Mouse (Mus musculus): ENCODE measurements around the gene Ccdc190.

Ccdc190 gene

DNA sequence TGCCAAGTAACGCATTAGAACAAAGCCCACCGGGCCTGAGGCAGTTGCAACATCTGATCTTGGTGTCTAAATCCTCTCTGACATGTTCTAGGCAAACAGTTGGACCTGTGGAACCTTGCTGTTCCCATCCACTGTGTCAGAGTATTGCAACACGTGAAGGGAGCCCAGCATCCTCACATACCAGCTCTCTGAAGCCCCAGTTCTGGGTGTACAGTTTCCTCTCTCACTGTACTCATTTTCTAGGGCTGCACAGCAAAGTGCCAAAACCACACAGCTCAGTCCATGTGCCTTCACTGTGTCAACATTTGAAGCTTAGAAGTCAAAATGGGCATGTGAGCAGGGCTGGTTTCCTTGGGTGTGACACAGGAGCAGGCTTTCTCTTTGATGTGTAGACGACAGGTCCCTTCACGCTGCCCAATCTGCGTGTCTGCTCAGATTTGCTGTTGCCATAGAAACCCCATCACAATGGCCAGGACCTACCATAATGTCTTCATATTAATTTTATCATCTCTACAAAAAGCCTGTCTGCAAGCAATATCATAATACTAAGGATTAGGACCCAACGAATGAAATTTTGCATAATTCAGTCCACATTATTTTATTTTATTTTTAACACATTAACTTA lies 3.8 kb downstream of the Ccdc190 start:
- ATAC-seq (ENCODE audit: insufficient number of reproducible peaks, low FRiP score, low TSS enrichment) = no peak

DNA sequence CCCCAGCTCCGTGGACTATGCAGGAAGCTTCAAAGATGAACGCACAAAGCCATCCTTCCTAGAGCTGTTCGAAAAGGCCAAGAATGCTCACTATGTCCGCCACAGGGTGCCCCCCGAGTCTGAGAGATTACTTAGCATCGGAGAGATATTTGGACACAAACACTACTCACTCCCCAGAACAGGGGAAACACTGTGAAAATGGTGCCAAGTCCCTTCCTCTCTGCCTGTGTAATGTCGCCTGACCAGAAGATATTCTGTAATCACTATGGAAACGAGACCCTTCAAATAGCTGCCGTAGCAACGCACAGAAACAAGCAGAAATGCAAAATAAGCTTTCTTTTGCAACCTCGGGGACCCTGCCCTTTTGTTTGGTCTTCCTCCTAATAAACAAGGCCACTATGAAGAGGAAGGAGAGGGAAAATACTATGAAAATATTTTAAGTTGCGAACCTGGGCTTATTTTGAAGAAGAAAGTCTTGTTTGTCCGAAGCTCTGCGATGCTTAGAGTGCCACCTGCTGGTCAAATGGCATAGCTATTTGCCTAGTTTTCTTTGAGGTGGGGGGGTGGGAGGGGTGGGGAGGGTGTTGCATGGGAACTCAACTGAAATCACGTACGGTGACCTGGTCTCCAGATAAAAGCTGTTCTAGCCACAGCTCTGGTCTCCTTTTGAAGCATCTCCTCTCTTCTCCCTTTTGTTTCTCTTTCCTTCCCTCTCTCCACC lies 5.7 kb downstream of the Ccdc190 start:
- ATAC-seq (ENCODE audit: insufficient number of reproducible peaks, low FRiP score, low TSS enrichment) = peak; percentile 54

DNA sequence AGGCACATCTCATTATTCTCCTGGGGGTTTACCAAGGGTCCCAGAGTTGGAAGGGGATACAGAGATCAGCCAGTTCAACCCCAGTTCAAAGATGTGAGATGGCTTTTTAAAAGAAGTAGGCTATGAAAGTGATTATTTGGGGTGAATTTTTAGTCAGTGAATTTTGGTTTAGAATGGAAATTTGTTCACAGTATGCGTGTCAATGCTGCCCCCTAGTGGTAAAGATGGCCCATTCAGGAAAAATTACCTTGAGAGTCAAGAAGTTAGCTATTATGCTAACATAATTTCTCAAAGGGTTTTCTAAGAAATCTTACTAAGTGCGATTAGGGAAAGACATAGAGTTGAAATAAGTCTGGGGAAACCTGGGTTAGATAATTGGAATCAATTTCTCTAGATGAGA lies 10.9 kb downstream of the Ccdc190 start:
- no peak for ATAC-seq (ENCODE audit: insufficient number of reproducible peaks, low FRiP score, low TSS enrichment)

DNA sequence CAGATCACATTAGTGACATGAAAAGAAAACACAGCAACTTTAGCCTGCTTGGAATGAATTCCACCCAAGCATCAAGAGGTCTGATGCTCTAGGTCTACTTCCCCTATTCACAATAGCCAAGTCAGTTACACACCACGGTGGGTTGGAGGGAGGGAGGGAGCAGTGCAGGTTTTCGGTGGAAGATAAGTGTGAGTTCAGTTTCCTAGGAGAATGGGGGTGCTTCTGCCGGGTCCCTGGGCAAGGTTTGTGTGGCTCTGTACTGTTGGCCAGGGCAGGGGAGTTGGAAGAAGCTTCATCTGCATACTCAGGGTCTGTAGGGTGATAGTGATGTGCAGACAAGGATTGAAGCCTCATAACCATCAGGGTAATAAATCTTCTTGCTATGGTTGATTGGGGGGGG lies 17.6 kb downstream of the Ccdc190 start:
- no peak for ATAC-seq (ENCODE audit: insufficient number of reproducible peaks, low FRiP score, low TSS enrichment)

DNA sequence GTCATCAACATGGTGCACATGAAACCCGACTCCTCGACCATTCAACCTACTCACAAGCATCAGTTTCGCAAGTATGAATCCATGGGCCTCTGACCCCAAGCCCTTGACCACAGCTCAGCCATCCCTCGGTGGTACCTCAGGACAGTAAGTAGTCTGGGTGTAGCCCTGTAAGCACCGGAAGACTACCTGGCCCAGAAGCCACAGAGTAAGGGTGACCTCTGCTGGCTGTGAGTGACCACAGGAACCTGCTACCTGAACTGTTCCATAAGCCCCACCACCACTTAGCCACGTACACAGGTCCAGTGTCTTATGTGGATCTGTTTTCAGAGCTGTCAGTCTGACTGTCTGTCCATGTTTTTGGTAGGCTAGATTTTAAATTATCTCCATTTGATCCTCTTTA lies 19.2 kb downstream of the Ccdc190 start:
- no peak for ATAC-seq (ENCODE audit: insufficient number of reproducible peaks, low FRiP score, low TSS enrichment)

DNA sequence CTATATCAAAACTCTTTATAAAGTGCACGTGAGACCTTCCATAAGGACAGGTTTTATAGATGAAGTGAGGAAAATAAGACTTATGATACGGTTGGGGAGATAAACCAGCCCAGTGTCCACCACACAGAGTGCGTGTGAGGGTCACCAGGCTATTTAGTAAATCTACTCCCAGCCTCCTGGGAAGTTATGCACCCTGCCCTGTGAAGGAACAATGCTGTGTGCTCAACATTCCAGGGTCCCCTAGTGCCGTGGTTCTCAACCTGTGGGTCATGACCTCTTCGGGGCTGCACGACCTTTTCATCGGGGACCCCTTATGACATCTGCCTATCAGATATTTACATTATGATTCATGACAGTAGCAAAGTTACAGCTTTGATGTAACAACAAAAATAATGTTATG lies 19.8 kb downstream of the Ccdc190 start:
- ATAC-seq (ENCODE audit: insufficient number of reproducible peaks, low FRiP score, low TSS enrichment) = no peak

DNA sequence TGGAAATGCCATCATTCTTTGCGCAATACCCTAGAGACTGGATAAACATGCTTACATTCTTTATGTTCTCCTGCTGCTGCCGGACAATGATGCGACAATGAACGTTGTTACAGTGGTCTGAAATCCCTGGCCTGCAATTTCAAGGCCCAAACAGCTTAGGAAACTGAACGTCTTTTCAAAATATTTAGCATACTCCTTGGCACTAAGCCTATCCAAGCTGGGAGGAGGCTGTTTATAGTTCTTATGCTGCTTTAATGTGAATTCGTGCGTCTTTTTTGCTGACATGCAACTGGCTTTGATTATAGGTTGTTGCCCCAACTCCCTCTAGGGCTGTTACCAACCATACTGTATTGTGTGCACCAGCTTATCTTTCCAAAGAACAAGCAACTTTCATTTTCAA lies 20.4 kb downstream of the Ccdc190 start:
- no peak for ATAC-seq (ENCODE audit: insufficient number of reproducible peaks, low FRiP score, low TSS enrichment)

DNA sequence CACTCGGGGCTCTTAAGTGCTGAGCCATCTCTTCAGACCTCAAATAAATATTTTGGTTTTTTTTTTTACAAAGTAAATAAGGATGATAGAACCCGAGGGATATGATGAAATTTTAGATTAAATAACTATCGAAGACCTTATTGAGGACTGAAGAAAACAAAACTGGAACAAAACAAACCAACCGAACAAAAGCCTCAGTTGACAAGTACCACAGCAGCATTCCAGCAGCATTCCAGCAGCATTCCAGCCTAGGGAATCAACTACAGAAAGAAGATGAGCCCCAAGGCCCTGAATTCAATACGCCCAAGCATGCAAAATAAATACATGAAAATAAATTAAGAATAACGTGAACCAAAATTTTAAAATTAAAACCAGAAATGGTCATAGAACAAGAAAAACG lies 21.5 kb downstream of the Ccdc190 start:
- no peak for ATAC-seq (ENCODE audit: insufficient number of reproducible peaks, low FRiP score, low TSS enrichment)

DNA sequence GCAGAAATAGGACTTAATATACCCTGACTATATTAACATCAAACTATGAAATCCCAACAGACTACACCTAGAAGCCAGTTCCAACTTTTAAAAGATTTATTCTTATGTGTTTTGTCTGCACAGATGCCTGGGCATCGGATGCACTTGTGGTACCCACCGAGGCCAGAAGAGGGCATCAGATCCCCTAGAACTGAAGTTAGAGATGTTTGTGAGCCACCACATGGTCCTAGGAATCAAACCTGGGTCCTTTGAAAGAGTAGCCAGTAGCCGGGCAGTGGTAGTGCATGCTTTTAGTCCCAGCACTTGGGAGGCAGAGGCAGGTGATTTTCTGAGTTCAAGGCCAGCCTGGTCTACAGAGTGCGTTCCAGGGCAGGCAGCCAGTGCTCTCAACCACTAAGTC lies 22.2 kb downstream of the Ccdc190 start:
- ATAC-seq (ENCODE audit: insufficient number of reproducible peaks, low FRiP score, low TSS enrichment) = no peak

DNA sequence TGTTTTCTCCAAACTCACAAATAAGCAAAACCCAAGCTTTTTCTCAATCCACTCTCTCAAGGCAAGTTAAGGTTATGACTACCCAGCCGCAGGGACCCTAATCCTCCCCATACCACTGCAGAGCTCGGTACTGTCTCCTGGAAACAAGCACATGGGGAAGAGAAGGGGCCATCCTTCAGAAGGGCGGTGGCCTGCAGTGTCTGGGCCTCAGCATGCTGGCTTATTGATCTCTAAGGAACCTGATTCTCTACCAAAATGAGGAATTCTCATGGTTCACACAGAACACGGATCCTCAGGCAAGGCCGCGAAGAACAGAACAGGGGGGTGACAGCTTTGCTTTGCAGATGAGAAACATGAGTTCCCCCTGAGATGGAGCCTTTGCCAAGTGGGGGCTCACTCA lies 23.1 kb downstream of the Ccdc190 start:
- ATAC-seq (ENCODE audit: insufficient number of reproducible peaks, low FRiP score, low TSS enrichment) = no peak

DNA sequence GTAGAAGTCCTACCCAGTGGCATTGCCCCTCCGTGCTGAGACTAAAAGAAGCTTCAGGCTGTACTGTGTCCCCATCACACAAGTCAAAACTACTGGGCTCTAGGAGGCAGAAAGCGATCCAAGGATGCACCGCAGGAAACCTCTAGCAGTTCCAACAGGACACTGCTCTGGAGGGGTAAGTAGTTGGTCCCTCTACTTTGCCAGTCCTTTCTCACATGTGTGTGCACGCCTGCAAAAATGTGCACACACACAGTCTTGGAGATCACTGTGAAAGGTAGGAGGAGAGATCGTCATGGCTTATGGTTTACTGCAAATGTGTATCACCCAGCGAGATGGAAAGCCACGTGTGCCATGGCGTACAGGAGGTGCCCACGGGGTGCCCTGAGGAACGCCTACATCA lies 24.2 kb downstream of the Ccdc190 start:
- peak; percentile 59; the same call in 1 of the 2 replicates for ATAC-seq (ENCODE audit: insufficient number of reproducible peaks, low FRiP score, low TSS enrichment)

DNA sequence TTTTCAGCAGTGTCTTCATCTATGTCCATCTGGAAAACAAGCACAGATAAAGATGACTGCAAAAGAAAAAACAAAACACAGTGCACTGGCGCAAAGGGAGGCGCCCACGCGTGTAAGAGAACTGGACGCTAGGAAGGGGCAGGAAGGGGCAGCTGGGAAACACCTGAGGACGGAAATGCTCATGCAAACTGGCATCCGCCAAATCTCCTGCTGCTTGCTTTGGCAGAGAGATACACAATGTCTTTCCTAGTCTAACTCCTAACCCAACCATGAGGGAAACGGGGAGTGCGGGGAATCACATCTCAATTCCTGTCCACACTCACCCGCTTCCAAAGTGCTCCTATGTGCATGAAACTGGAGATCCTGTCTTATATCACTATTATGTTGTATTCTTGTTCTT lies 24.7 kb downstream of the Ccdc190 start:
- 0 out of 2 replicates have a peak, but pooled peaks have one; percentile 34 for ATAC-seq (ENCODE audit: insufficient number of reproducible peaks, low FRiP score, low TSS enrichment)

DNA sequence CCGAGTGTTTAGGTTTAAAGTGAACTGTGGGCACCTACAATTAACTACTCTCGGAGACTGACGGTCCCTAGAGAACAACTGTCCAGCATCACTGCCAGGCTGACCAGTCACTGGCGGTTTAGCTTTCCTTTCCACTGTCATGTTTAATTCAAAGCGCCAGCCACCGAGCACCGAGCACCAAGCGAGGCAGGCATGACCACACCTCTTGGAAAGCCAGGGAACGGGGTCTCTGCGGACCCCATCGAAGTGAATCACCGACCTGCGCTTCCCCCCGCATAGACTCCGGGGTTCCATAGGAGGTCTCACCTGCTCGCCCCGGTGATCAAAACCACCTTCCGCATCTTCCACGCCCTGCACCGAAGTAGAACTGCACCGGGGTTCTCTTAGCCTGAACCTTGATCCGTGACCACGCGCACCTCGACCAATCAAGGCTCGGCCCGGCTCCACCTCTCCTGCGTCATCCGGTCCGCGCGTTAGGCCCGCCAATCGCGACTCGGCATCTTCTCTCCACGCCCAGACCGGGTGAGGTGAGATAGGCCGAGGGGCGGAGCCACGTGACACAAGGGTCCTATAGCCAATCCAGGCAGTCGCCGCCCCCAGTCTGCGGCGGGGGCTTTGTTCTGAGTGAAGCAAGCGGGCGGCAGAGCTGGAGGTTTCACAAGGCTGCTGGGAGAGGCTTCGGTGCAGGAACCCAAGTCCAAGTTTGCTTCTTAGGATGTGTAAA lies 40.5 kb downstream of the Ccdc190 start, which contains the start of gene Hsd17b7:
Hsd17b7 (minus strand) TSS at position 450 of the 724 bp plus-strand sequence.
- ATAC-seq (ENCODE audit: insufficient number of reproducible peaks, low FRiP score, low TSS enrichment) = peak; percentile 99

DNA sequence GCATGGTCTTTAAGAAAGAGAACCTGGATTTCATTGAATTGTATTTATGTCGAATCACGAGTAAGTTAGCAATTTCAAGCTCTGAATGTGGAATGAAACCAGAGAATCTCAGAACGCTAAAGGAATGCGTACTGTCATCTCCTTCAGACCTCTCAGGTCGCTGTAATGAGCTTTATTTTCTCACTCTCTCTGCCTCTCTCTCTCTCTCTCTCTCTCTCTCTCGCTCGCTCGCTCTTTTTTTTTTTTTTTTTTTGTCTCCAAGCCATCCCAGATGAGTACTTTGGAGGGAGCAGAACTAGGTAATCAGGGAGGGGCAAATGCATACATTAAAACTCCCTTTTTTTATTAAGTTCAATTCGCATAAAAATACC lies 41.1 kb downstream of the Ccdc190 start:
- ATAC-seq (ENCODE audit: insufficient number of reproducible peaks, low FRiP score, low TSS enrichment) = peak; percentile 32

DNA sequence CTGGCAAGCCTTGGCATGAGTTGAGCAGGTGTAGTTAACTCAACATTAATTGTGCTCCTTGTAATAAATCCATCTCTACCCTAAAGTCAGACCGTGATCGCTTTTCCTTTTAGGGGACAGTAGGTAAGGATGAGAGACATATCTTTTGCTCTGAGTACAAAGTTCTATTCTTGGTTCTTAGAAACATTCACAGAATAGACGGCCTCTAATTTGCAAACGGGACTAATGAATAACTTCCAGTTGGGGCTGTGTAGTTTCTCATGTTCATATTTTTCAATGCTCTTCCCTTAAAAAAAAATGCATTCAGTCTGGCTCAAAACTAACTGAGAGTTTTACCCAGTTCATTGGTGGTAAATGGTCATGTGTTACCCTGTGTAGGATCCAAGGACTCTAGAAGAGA lies 42.5 kb downstream of the Ccdc190 start:
- no peak for ATAC-seq (ENCODE audit: insufficient number of reproducible peaks, low FRiP score, low TSS enrichment)

DNA sequence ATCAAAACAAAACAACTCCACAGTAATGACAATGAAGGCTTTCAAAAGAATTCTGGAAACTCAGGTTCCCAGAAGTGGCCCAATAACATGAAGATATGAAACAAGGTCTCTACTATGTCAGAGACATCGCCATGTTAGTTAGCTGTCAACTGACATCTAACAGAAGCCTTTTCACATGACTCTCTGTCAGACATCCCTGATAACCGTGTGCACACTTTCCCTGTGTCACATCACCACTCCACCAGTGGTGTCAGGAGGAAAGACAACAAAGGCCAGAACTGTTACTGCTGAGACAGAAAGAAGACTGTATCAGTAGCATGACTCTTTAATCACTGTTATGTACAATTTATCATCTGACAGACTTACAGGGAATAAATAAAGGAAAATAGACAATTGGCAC lies 43.5 kb downstream of the Ccdc190 start:
- no peak for ATAC-seq (ENCODE audit: insufficient number of reproducible peaks, low FRiP score, low TSS enrichment)

DNA sequence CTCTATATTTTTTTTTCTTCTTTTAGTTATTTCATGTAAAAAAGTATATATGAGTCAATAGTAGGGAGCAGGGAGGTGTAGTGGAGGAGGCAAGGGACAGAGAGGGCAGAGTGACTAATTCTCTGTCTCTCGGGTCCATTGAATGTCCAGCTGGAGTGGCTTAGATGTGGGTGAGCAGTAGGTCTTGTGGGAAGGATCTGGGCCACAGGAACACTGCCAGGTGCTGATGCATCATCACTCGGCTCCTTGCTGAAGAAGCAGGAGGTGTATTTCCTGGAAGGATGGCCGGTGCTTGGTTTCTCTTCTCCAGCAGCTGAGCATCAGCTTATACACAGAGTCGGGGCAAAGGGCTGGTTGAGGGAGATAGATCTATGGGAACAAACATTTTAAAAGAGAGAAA lies 49.2 kb downstream of the Ccdc190 start:
- ATAC-seq (ENCODE audit: insufficient number of reproducible peaks, low FRiP score, low TSS enrichment) = no peak
